Mouse (Mus musculus) thymus, adult 2 months (tissue): Measurements from ENCODE around the gene Tex26.

Experiments used
- CTCF ChIP-seq: fragments of 200-500 bp; IDR thresholded peaks from 2 replicates; pipeline ENCODE4 v1.5.1; 2012; ENCODE audit warnings: mild to moderate bottlenecking, control low read depth, low read length, moderate library complexity, borderline replicate concordance; ENCODE audit not compliant: control insufficient read depth, poor library complexity, insufficient read depth; ENCODE audit errors: extremely low read depth
- POLR2A ChIP-seq: fragments of 200-500 bp; IDR thresholded peaks from 2 replicates; pipeline ENCODE4 v1.6.1; 2012; ENCODE audit warnings: mild to moderate bottlenecking, low read length, control low read depth, moderate library complexity; ENCODE audit not compliant: control insufficient read depth, poor library complexity, insufficient read depth; ENCODE audit errors: extremely low read depth

DNA sequence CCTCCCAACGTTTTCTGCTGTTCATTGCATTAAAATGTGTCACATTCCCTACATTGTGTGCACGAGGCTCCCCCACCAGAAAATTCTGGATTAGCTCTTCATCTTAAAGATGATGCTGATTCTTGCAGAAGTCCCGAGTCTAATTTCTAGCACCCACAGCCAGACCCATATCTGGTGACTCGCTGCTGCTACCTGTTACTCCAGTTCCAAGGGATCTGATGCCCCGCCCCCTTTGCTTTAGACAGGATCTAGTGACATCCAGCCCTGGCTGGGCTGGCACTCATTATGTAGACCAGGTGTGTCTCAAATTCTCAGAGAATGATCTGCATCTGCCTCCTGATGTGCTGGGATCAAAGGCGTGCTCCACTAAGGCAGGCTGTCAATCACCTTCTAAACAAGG is 2.3 kb upstream of the Tex26 start:
- TF ChIP-seq POLR2A: no peak
- TF ChIP-seq CTCF: no peak
